Mouse (Mus musculus): ENCODE measurements around the gene Skint3.
"Not testable (repeated sequence)": the region's sequence is repeated elsewhere in the genome, so short reads cannot be mapped to it uniquely, and the experiment has no call there.

DNA sequence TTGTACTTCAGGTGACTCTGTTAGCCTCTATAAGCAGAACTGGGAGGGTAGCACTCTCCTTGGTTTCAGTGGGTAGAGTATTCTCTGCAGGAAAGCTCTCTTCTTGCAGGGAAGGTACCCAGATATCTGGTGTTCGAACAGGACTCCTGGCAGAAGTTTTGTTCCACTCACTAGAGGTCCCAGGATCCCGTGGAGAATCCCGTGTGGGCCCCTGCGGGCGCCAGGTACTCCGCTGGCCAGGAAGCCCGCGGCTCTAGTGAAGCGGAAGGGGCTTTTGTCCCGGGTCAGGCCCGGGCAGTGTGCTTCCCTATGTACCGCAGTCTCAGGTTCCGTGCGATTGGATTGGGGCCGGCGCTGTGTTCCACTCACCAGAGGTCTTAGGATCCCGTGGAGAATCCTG is 117.1 kb downstream of the Skint3 start:
- TF ChIP-seq EP300, CTCF (IDR thresholded peaks at IDR 0.05; ENCODE audit: low read depth): not testable (repeated sequence)

Data from heart, postnatal 0 days (tissue).